Mouse (Mus musculus) layer of hippocampus, adult 11-12 months (tissue): ENCODE data around the gene Bst1.
A peak's percentile ranks its signal among the peaks of the same experiment; 100 is the strongest.

ENCODE experiments used
- DNase-seq: peaks from one replicate; pipeline ENCODE4 v3.0.0; 2022; ENCODE audit warnings: low spot score

The Bst1 gene

DNA sequence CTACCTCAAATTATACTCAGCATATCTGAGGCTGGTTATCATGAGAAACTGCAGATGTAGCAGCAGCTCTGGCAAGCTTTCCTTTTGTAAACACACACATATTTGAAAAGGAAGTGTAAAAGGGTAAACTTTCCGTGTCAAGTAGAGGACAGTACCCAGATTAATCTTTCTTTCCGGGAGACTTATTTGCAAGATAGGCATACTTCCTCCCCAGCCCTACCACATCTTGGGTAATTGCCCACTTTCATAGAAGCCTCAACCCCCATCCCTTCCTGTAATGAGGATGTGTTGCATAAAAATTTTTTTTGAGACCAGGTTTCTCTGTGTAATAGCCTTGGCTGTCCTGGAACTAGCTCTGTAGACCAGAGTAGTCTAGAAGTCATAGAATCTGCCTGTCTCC is 37.1 kb downstream of the Bst1 start:
- no peak for DNase-seq

DNA sequence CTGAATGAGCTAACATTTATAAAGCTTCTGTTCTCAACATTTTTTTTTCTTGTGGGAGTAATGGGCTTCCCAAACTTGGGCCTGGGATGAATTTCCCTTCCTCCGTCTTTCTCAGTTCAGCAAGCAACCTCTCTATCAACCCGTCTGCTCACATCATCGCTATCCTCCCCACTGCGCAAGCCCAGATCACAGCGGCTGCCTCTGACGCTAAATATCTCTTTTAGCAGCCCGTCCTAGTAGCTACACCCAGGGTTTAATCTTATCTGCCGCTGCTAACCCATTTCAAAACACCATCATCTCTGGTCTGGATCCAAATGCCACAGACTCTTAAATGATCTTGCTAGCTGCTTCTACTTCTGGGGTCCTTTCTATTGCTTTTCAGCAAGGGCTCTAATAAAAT is 41.0 kb downstream of the Bst1 start:
- no peak for DNase-seq

GRCm38 (mm10) chr5:43860096-43860495 is 41.4 kb downstream of the Bst1 start:
- DNase-seq = no peak

- no peak for DNase-seq
Observed at GRCm38 (mm10) chr5:43860670-43861431, 42.2 kb downstream of the Bst1 start.

DNA sequence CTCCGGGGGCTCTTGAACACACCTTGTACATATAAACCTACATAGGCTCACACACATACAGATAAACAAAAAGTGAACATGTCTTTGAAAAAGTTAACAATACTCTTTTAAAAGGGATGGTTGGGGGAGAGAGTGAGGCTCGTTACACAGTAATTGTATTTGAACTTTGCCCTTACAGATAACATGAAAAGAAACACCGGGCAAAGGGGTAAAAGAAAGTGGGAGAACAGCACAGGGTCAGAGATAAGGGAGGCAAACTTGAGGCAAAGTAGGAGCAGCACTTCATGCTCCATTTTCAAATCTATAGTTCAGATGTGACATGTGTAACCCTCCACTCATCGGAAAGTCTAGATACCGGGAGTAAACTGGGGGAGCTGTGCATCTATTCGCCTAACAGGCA is 45.0 kb downstream of the Bst1 start:
- no peak for DNase-seq

DNA sequence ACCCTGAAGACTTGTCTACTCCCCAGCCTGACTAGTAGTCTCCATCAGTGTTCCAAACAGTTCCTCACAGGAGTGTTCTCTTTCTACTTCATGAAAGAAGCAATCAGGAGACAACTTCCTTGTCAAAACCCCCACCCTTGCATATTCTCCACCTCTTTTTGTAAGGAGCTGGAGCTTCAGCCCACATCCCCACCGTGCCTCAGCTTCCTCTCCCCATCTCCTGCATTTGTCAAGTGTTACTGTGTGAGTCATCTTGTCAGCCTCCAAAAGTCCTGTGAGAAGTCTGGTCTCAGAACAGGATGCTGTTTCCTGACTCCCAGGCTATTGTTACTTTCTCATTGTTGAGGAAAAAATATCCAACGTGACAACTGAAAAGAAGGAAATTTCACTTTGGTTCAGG is 46.6 kb downstream of the Bst1 start:
- DNase-seq = no peak

GRCm38 (mm10) chr5:43868253-43868652 is 49.6 kb downstream of the Bst1 start, which contains the start of gene Cd38:
Gene Cd38, plus strand, starts transcription at chr5:43868553.
- DNase-seq = no peak

GRCm38 (mm10) chr5:43868711-43869600 is 50.3 kb downstream of the Bst1 start:
- DNase-seq = peak; percentile 18

DNA sequence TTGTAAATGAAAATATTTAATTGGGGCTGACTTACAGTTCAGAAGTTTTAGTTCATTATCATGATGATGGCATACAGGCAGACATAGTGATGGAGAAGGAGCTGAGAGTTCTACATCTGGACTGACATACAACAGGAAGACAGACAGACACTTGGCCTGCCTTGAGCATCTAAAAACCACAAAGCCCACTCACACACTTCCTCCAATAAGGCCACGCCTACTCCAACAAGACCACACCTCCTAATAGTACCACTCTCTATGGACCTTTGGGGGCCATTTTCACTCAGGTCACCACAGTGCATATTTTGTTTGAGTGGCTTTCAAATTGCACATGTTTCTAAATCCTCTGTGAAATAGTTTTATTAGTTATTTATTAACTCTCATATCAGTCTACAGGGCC is 53.2 kb downstream of the Bst1 start:
- DNase-seq = no peak

GRCm38 (mm10) chr5:43872652-43873051 is 54.0 kb downstream of the Bst1 start:
- no peak for DNase-seq

GRCm38 (mm10) chr5:43882034-43882433 is 63.3 kb downstream of the Bst1 start:
- DNase-seq = no peak

DNA sequence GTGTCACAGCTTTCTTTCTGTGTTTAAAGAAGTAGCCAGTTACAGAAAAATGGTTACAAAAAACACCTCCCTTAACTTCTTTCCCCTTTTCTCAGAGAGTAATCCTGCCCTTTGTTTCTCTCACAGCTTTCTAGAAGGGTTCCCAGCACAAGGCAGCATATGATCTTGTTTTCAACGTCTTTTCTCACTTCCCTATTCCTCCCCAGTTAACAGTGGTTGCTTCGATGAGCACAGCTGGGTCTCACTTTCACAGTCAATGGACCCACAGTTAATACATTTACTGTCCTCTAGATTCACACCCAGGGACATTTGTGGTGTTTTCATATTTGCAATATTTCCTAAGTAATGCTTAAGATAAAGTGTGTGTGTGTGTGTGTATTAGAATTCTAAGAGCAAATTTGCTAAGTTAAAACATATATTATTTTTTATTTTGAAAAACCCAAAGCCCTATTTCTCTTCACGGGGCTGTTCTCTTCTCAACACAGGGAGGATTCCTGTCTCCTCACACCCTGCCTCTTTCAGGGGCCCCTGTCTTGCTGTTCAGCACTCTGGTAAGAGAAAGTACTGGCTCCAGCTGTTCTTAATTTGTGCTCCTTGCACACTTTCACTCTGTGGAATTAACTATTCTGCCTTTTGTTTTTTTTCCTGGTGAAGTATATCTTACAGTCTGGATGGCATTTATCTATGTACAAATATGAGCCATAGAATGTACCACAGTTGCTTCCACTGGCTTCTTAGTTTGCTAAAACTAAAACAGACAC is 66.6 kb downstream of the Bst1 start:
- no peak for DNase-seq

DNA sequence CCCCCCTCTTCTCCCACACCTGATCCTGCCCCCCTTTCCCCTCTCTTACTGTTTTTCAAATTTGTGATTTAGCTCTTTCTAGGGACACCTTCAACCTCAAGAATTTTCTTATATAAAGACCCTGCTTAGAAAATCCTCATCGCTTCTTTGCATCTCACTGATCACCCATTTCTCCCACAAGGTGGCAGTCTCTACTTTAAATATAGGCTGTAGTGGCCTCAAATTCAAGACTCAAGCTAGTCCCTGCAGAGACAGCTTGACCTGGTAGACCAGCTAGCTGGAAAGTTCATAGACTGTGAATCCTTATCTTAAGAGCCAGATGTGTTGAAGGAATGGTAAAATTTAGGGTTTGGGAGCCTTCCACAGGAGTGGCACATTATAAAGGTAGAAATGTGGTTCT is 73.7 kb downstream of the Bst1 start:
- peak; percentile 58 for DNase-seq
